Mouse (Mus musculus): Measurements from ENCODE around the gene Tmem63a.
"Not testable (repeated sequence)": the region's sequence is repeated elsewhere in the genome, so short reads cannot be mapped to it uniquely, and the experiment has no call there.

The Tmem63a gene

GRCm38 (mm10) chr1:180926286-180926685 is 15.9 kb upstream of the Tmem63a start:
- no peak for DNase-seq (ENCODE audit: low spot score in 2 of 2)

DNA sequence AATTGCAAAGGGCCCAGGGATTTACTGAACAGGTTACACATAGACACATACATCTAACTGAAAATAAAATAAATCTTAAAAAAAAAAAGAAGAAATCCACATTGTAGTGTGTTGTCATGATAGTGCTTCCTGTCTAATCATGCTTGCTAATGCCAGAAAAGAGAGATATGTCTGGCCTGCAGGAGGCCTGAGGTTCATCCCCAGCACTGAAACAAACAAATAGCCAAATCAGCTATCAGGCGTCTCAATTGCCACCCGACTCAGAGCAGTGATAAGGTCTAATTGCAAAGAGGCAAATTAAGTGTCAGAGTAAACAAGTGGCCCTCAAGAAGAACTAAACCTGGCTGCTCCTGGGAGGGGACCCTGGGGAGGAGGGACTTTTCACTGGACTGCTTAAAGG is 12.5 kb upstream of the Tmem63a start:
- DNase-seq (ENCODE audit: low spot score in 2 of 2) = no peak

- DNase-seq (ENCODE audit: low spot score in 2 of 2) = no peak
Observed at GRCm38 (mm10) chr1:180931106-180931505, 11.0 kb upstream of the Tmem63a start.

GRCm38 (mm10) chr1:180933659-180934058 is 8.5 kb upstream of the Tmem63a start:
- DNase-seq (ENCODE audit: low spot score in 2 of 2) = no peak

DNA sequence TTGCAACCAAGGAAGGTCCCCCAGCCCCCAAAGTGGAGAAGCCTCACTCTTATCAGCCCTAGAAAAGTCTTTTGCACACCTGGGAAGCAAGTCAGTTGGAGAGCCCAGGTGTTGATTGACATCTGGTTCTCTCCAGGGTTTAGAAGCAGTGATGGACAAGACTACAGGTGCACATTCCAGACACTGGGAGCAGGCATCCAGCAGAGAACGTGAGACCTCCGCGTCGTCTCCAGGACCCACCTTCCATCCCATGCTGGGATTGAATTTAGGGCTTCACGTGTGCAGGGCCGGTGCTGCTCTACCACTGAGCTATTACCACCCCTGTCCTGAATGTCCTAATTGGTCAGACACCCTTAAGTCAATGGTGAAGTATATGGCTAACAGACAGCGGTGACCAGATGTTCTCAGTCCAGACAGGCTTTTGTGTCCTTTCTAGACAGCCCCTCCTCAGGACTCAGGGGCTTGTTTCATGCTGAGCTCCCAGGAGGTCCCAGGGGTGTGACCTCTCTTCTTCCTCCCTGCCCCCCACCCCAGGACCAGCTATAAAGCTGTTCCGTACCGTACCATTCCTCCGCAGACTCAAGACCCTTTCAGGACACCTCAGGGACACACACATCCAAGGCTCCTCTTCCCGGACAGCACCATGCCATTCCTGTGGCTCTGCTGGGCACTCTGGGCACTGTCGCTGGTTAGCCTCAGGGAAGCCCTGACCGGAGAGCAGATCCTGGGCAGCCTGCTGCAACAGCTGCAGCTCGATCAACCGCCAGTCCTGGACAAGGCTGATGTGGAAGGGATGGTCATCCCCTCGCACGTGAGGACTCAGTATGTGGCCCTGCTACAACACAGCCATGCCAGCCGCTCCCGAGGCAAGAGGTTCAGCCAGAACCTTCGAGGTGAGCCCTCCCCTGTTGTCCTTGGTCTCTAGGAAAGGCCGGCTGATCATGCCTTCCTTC is 7.4 kb upstream of the Tmem63a start, which contains the start of gene Lefty1:
Gene Lefty1 (plus strand): TSS at position 556 of the 953 bp plus-strand sequence.
- DNase-seq (ENCODE audit: low spot score in 2 of 2) = no peak

GRCm38 (mm10) chr1:180936610-180937398 is 5.3 kb upstream of the Tmem63a start:
- not testable (repeated sequence) for DNase-seq (ENCODE audit: low spot score in 2 of 2)

- not testable (repeated sequence) for DNase-seq (ENCODE audit: low spot score in 2 of 2)
Observed at GRCm38 (mm10) chr1:180937631-180938030, 4.5 kb upstream of the Tmem63a start.

DNA sequence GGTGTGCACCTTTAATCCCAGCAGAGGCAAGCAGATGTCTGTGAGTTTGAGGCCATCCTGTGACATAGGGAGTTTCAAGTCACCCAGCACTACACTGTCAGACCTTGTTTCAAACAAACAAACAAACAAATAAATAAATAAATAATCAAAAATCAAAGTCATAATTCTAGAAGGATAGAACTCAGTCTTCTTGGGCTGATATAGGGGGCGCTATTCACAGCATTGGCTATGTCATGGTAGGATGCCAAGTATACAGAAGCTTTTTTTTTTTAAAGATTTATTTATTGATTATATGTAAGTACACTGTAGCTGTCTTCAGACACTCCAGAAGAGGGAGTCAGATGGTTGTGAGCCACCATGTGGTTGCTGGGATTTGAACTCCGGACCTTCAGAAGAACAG is 3.4 kb upstream of the Tmem63a start:
- DNase-seq (ENCODE audit: low spot score in 2 of 2) = not testable (repeated sequence)

DNA sequence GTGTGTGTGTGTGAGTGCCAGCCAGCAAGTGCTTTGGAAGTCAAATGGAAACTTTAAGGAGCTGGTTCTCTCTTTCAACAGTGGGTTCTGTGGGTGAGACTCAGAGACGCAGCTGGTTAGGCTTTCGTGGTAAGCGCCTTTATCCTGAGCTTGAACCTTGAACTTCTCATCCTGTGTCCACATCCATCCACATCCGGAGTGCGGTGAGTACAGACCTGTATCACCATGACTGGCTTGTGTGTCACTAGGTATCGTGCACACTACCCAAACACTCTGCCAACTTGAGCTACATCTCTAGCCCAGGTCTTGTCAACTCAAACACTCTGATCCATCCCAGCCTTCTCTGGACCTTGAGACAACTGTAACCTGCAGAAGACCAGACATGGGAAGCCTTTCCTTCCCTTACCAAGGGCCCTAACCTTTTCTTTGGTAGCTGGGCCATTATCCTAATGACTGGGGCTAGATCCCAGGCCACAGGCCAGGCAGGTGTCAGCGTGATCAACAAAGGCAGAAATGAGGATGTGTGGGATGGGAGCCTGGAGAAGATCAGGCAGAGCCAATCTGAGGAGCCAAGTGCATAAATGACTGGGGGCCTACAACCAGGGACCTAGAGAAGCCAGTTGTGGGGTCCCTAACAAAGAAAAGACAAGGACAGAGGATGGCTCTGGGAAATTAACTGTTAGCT is 1.2 kb upstream of the Tmem63a start:
- no peak for DNase-seq (ENCODE audit: low spot score in 2 of 2)

DNA sequence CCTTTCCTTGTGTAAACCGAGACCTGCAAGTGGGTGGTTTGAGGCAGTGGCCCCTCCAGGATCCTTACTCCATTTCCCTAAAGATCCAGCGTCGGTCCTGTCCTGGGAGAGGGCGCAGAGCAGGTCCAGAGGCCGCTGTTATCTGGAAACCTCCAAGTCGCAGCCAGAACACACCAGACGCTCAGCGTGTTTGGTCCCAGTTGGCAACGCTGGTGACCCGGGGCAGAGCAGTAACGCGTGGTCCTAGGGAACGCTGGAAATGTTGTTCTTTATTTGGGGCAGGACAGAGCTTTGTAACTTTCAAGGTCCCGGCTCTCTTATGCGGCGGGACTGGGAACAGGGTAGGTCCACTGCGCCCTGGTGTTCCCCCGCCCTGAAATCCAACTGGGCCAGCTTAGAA is 418 bp upstream of the Tmem63a start:
- DNase-seq (ENCODE audit: low spot score in 2 of 2) = no peak

DNA sequence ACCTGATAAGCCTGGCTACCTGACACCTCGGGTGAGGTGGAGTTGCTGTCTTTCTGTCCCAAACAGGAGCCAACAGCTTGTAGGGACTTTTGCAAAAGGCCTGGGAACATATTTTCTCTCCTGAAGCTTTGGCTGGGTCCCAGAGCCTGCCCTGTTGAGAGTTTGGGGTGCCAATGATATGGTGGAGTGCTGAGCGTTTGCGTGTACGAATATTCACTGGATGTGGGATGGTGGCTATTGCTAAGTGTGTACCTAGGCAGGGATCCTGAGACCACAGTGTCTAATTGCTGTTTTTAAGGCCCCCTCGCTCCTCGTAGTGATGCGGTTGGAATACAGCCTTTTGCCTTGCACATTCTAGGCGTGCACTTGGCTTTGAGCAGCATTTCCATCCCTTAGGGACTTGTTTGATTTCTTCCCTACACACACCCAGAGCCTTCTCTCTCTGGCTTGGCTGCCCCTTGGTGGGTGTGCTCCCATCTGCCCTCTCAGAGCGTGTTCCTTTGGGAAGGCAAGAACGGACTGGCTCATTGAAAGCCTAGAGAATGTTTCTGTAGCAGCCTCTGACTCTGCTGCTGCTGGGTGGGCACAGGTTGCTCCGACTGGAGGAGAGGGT is 994 bp downstream of the Tmem63a start:
- DNase-seq (ENCODE audit: low spot score in 2 of 2) = no peak

GRCm38 (mm10) chr1:180943896-180944295 is 1.8 kb downstream of the Tmem63a start:
- DNase-seq (ENCODE audit: low spot score in 2 of 2) = no peak

DNA sequence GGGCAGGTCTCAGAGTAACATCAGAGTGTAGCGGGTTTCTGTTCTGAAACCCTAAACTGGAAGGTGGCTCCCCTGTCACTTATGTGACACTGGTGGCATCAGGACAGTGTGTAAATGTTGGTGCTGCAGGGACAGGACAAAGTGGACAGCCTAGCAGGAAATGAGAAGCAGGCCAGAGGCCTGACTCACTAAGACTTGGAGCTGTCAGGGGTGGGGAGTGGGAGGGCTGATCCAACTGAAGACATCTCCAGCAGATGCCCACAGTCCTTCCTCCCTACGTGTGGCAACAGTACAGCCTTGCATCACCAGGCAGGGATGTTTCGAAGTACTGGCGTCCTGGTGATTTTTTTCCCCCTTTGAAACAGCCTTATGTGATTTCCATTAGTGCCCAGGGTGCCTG is 2.4 kb downstream of the Tmem63a start:
- no peak for DNase-seq (ENCODE audit: low spot score in 2 of 2)

DNA sequence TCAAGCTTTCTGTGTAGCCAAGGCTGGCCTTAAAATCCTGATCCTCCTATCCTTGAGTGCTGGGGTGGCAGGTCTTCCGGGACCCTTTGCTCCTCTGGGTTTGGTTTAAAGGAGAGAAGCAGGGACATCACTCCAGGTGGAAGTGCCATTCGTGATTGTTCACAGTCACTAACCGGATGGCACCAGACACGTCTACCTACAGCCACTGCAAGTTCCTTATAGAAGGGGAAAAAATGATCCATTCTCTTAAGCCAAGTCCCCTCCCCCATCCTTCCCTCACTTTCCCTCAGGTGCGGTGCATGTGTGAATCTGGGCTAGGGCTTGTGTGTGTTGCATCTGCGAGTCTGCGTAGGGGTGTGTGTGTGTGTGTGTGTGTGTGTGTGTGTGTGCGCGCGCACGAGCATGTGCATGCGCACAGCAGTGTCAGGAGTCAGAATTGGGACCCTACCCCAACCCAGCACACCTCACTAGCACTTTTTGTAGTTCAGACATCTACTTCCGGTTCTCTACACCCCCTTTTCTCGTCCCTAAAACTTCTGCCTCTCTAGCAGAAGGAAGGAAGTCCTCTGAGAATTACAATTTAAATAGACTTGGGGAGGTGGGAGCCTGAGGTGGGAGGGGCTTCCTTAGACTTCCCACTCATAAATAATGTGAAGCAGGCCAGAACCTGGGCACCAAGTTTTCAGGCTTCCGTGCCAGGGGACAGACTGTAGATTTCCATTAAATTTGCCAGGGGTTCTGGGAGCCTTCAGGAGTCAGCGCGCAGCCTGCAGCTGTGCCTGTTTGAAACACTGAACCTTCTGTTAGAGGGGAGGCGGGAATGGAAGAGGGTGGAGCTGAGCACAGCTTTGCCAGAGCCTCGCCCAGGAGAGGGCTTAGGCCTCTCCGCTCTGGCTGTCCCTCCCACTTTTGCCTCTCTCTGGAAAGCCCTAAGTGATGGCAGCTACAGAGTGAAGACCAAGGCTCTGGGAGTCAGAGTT is 3.1 kb downstream of the Tmem63a start:
- peak in 1 of 2 experiments; percentile 19 for DNase-seq (ENCODE audit: low spot score in 2 of 2)

DNA sequence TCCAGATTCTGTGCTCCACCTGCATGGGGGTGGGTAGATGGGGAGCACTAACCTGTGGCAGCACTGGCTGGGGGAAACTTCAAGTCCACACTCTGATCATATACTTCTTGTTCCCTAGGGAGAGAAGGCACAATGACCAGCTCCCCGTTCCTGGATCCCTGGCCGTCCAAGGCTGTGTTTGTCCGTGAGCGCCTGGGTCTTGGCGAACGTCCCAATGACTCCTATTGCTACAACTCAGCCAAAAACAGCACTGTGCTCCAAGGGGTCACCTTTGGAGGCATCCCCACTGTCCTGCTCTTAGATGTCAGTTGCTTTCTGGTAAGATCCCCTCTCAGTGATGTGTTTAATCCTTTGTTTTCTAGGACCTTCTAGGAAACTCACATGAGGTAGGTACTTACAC is 4.3 kb downstream of the Tmem63a start:
- DNase-seq (ENCODE audit: low spot score in 2 of 2) = no peak

DNA sequence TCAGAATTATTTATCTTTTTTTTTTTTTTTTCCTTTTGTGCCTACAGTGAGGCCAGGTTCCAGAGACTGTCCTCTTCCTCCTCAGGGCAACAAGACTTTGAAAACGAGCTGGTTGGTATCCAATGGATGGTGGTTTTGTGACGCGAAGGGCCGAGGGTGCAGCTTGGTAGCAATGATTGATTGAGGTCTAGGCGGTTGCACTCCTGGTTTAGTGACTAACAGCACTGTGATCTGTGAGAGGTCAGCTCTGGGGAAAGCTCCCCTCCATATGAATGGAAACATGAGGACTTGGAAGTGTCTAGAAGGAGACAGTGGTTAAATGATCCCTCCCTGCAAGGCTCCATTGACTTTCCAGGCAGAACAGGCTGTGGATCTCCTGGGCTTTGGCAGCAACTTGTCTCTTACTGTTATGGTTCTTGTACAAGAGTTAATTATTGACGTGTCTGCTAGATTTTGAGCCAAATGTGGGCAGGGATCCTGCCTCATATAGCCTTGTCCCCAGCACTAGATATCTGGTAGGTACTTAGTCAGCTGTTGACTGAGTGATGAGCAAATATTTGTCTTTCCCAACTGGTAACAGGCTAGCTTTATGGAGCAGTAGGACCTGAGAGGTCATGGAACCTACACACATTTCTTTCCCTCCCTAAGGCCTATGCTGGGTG is 10.1 kb downstream of the Tmem63a start:
- DNase-seq (ENCODE audit: low spot score in 2 of 2) = no peak

- DNase-seq (ENCODE audit: low spot score in 2 of 2) = peak in 1 of 2 experiments; percentile 37
Observed at GRCm38 (mm10) chr1:180952808-180953207, 10.7 kb downstream of the Tmem63a start.

- DNase-seq (ENCODE audit: low spot score in 2 of 2) = no peak
Observed at GRCm38 (mm10) chr1:180956401-180956800, 14.3 kb downstream of the Tmem63a start.

DNA sequence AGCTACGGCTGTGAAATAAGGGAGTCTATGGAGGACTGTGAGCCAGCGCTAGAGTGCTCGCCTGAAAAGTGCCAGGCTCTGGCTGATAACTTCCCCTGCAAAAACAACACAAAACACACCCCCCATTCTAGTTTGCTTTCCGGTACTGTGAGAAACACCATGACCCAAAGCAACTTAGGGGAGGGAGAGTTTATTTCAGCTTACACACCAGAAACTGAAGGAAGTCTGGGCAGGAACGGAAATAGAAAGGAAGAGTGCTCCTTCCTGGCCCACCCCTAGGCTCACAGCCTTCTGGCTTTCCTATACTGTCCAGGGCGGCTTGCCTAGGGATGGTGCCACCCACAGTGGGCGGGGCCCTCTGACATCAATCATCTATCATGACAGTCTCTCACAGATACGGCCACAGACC is 14.8 kb downstream of the Tmem63a start:
- DNase-seq (ENCODE audit: low spot score in 2 of 2) = no peak

DNA sequence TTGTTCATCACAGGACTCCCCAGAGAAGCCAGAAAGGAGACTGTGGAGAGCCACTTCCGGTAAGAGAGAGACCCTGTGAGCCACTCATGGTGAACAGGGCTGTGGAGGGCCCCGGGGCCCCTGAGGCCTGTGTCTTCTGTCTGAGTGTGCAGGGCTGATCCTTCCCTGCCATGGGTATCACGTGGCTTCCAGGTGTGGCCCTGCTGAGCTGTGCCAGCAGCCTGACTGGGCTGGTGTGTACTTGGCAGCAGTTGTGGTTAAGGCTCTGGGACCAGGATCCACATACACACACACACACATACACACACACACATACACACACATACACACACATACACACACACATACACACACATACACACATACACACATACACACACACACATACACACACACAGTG is 15.8 kb downstream of the Tmem63a start:
- no peak for DNase-seq (ENCODE audit: low spot score in 2 of 2)
